Mouse (Mus musculus) thymus, postnatal 4 days (tissue): Measurements from ENCODE around the gene Gsap.
"Not testable (repeated sequence)": the region's sequence is repeated elsewhere in the genome, so short reads cannot be mapped to it uniquely, and the experiment has no call there.

Source experiments
- DNase-seq: peaks from one replicate; pipeline ENCODE4 v3.0.0; 2021

The Gsap gene

DNA sequence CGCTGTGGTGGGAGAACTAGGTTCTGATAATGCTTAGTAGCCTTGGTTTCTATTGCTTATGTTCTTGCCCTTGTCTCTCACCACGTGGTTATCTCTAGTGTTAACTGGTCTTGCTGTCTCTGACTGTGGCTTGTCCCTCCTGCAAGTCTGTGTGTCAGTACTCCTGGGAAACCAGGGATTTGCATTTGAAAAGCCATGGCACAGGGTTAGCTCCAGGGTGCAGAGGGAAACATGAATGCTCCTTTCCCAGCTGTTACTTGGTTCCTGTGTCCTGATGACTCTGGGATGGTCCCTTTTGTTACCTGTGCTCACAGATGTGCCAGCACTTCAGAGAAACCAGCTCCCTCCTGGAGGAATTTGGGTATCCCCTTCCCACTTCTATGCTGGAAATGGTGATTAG lies 3.0 kb upstream of the Gsap start:
- DNase-seq, result not testable (repeated sequence)

- DNase-seq, result peak; percentile 19
Observed at GRCm38 (mm10) chr5:21186821-21187220, 766 bp downstream of the Gsap start.

DNA sequence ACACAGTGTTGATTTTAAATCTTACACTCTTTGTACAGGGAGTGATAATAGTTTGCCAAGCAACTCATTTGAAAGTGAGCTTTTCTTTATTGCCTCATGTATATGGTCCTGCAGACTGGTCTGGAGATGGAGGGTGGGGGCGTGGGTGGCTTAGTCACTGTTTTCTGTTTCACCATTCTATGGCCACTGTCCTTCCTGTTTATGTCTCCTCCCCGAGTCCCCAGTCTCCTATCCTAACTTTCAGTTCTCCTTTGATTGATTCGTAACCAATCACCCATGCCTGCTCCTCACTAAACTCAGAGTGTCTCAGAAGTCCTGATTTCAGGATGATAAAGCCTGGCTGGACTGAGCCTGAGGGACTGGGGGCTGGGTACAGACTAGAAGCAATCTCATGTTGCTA lies 2.4 kb downstream of the Gsap start:
- DNase-seq, result no peak

GRCm38 (mm10) chr5:21189036-21189435 lies 3.0 kb downstream of the Gsap start:
- DNase-seq, result no peak

DNA sequence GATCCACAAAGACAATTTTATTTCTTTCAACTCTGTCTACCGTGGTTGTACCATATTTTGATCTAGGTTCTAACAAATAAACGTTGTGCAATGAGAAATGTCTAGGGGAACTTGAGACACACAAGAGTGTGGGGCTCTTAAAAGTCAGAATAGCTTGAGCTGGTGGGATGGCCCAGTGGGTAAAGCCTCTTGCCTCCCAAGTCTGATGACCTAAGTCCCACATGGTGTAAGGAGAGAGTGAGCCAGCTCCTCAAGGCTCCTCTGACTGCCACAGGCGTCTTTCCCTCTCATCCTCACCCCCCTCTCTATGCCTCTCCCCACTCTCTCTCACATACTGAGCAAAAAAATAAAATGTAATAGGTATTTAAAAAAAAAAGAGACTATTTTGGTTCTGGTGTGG lies 3.4 kb downstream of the Gsap start:
- no peak for DNase-seq

- no peak for DNase-seq
Observed at GRCm38 (mm10) chr5:21203504-21203903, 17.4 kb downstream of the Gsap start.

DNA sequence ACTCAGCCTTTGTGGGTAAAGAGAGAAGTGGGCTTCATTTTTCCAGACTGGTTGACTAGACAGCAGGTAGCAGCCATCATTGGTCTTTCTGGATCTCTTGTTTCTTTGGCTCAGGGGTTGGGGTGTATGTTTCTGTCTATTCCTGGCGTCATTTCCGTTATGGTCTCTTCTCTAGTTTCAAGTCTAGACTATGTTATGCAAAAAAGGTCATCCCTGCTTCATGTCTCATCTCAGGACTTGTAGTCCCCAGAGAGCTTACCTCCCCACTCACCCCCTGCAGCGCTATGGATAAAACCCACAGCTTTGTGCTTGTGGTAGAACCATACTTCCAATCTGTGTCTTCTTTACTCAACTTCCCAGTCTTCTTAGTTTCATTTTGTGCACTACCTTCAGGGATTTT lies 18.1 kb downstream of the Gsap start:
- no peak for DNase-seq

DNA sequence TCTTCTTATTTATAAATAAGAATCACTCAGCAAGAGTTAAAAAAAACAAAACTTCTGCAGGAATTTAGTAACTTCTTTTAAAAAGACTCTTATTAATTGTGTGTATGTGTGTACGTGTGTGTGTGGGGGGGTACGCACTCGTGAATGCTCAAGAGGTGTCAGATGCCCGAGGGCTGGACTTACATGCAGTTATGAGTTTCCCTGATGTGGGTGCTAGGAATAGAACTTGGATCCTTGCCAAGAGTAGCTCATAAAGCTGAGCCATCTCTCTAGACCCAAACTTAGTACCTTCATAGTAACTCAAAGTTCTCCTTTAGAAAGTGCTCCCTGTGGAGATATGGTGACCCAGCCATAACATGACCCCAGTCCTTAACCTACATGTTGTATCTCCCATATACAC lies 20.0 kb downstream of the Gsap start:
- no peak for DNase-seq

DNA sequence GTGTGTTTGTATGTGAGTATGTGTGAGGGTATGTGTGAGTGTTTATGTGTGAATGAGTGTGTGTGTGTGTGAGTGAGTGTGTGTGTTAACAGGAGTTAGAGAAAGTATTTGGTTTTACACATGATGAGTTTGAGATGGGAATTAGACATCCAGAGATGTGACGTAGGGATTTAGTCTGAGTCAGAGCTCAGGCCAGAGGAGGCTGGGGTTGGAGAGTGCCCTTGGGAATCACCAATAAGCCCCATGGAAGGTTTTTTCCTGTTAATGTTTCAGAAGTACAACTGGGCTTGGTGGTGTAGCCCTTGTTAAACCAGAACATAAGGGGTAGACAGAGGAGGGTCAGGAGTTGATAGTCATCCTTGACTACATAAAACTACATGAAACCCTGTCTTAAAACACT lies 25.4 kb downstream of the Gsap start:
- no peak for DNase-seq

DNA sequence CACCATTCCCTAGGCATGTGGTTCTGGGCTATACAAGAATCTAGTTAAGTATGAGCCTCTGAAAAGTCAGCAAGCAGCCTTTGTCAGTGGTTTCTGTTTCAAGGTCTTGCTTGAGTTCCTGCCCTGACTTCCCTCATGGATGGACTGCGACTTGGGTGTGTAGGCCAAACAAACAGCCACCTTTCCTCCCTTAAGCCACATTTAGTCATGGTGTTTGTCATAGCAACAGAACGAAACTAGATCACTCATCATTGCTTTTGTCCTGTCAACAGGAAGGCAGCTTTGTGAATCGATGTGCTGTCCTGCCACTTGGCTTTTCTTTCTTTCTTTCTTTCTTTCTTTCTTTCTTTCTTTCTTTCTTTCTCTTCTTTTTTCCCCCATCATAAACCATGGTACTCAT lies 26.9 kb downstream of the Gsap start:
- DNase-seq, result no peak

DNA sequence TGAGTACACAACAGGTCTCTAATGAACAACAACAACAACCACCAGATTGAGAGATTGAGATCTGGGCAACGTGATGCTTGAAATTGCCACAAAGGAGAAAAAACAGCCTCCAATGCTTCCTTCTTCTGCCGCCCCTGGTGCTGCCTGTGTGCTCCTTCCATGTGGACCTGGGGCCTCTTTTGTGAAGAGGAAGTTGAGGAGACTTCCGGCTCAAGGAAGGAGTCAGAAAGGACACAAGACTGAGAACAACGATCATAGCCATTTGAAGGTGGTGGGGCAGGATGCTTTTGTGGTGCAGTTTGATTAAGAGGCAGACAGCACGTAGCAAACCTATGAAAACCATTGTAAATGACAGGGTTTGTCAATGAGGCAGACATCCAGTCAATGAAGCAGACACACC lies 27.7 kb downstream of the Gsap start:
- peak; percentile 10 for DNase-seq

DNA sequence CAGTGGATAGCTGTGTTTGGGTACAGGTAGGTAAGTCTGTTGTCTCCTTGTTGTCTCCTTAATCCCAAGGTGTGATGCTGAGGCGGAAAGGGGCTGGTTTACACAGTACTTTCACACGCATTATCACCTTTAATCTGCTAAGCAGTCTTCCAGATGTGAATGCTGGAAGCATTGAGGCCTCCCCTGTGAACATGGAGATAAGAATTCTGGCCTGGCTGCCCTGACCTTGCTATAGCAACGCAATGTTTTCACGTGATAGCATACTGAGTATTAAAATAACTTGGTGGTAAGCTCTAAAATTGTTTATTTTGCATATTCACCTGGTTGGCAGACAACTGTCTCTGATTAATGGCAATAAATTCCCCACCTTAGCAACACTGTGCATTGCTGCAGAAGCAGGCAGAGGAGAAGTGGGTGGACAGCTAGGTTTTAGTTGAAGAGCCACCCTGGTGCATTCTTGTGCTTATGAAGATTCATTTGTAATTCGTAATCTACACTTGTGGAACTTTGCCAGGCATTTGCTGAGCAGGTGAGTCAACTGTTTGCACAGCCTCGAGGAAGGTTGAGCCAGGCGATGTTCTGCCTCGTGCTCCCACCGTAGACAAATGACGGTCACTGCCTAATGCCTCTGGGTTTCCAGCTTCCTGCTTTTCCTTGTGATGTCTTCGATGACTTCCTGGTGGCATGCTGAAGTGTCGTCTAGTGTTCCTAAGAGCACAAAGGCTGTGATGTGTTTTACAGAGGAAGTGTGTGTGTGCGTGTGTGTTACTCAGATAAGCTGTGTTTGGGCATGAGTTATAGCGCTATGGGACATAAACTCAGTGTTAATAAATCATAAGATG lies 31.6 kb downstream of the Gsap start:
- DNase-seq, result no peak

DNA sequence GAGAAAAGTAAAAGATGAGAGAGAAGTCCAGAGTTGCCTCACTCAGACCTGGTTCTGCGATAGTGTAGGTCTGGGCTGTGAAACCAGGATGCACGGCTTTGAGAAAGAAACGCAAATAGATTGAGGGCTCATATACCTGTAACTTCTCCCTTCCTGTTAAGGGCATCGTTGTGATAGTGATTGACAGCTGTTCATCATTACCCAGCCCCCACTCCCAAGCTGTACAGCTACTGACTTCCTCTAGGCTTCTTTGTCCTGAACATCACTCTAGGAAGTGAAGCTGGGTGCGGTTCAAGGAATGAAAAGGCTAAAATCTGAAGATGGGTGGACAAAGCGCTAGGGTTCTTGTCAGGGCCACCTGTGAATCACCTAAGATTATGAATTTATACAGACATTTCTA lies 46.8 kb downstream of the Gsap start:
- DNase-seq, result no peak

DNA sequence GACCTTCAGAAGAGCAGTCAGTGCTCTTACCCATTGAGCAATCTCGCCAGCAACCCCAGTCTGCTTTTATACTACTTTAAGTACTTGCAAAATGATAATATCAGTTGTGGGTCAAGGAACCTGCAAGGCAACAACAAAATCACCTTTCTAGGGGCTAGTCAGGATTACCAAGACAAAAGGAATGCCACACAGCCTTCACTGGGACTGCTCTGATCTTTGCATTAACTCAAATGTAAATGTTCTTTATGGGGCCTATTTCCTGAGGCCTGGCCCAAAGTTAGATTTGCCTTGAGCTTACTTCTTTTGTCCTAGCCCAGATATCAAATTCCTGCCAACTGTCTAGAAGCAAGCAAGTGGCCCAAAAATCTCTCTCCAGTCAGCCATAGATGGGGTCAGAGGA lies 58.5 kb downstream of the Gsap start:
- DNase-seq, result no peak

- no peak for DNase-seq
Observed at GRCm38 (mm10) chr5:21245241-21245640, 59.2 kb downstream of the Gsap start.

DNA sequence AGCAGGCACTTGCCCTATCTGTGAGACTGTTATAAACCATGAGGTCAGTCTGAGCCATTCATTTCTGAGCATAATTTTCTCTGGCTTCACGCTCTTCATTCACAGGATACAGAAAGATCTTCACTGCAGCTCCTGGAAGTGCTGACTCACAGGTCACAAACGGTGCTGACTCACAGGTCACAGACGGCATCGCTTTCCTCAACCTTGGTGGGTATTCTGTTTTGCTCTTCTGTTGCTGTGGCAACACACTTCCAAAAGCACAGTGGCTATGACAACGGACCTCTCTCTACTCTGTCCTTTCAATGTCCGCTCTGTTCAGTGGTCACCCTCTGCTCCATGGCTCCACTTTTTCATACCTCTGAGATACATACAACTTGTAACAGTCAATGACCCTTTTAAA lies 60.7 kb downstream of the Gsap start:
- DNase-seq, result no peak

- DNase-seq, result no peak
Observed at GRCm38 (mm10) chr5:21247916-21248315, 61.9 kb downstream of the Gsap start.

GRCm38 (mm10) chr5:21248834-21249233 lies 62.8 kb downstream of the Gsap start:
- DNase-seq, result no peak

DNA sequence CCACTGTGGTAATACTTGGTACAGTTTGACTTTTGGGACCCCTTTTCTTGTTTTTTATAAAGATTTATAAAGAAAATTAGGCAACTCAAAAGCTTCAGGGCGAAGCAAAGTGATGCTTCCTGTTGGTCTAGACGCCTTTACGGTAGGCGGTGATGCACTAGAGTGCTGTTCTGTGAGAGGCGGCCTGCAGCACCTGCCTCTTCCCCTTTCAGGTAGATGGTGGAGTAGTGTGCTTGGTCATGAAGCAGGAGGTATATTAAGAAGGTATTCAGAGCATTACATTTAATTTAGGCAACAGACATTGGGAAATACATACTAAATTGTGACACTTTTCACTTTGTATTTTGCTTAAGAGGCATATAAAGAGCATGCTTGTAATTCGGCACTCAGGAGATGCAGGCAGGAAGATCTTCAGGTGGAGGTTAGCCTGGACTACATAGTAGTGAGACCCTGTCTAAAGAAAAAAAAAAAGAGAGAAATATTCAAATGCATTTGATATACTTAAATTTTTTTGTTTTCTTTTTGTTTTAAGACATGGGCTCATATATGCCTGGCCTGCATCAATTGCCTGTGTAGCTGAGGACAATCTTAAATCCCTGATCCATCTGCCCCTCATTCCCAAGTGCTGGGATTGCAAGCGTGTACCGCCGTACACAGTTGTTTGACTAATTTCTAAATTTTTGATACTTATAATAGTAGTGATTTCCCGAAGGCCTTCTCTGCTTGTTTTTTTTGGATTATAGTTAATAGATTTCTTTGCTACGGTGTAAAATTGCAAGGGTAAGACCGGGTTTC lies 68.9 kb downstream of the Gsap start:
- DNase-seq, result peak; percentile 22

DNA sequence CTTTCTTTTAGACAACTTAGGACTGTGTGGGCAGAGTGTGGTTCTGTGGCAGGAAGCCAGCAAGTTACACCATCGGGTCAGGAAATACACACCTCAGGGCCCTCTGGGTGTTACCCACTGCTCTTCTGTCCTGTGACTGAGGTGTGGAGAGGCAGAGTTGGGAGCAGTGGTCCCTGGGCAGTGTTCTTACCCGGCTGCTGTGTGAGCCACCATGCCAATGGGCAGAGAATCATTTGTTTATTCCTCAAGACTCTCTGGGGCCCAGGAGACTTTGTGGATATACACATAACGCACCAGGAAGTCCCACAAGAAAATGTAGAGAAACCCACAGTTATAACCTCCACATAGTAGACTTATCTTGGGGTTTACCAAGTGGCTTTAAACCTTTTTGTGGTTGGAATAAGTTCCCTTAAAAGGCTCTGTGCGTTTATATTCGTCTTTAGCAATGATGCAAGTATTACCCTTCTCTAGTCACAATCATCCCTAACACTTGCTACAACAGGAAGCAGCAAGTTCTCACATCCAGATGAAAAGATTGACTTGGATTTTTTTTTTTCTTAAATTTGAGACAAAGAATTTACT lies 69.6 kb downstream of the Gsap start:
- peak; percentile 60 for DNase-seq

- peak; percentile 40 for DNase-seq
Observed at GRCm38 (mm10) chr5:21257126-21257525, 71.1 kb downstream of the Gsap start.

DNA sequence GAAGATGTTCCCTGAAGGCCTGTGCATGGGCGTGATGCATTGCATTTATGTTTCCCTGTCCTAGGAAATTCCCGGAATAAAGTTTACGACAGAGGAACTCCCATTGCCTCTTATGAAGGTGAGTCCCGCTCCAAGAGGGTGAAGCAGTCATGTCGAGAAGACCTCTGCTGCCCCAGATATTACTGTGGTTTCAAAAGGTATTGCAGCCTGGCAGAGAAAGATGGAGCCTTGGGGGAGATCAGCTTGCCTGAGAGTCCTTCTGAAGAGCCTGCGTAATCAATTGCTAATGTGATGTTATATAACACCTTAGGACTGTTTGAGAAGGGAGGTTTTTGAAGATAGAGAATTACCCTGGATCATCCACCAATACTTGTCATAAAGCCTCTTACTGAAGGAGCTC lies 71.8 kb downstream of the Gsap start:
- peak; percentile 37 for DNase-seq

GRCm38 (mm10) chr5:21260746-21261145 lies 74.7 kb downstream of the Gsap start:
- DNase-seq, result no peak
